Mouse (Mus musculus) erythroblast, embryonic 14.5 days (primary cell): ENCODE measurements around the gene Psmb8.

ENCODE experiments used
- GATA1 ChIP-seq: IDR thresholded peaks from 2 replicates; pipeline ENCODE4 v1.6.1; 2012; ENCODE audit warnings: low read length, inconsistent platforms, mixed read lengths
- TAL1 ChIP-seq: IDR thresholded peaks from 3 replicates; pipeline ENCODE4 v1.6.1; 2012; ENCODE audit warnings: low read length, inconsistent platforms, mixed read lengths

DNA sequence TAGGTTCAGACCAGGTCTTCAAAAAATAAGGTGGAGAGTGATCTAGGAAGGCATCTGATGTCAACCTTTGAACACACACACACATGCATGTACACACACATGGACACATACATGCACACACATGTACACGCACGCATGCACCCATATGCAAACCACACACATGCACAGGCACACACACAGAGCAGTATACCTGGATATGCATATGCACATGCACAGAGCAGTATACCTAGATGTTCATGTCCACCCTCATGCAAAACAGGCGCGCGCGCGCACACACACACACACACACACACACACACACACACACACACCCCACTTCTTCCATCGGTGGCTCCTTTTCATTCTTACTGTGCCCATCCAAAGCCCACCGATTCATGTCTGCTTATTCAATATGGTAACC lies 10.3 kb downstream of the Psmb8 start:
- TF ChIP-seq GATA1: no peak
- no peak for TF ChIP-seq TAL1
